Mouse (Mus musculus): ENCODE data around the gene Slc9a3. TPM values are rescaled to one million over a fixed set of nuclear protein-coding genes. Genes with fewer than 3 reads are reported as not detected.

Slc9a3 gene
- polyA plus RNA-seq (2015; fragmentation: Nextera tagmentation; extraction: Ambion mirVana) = 0.11 TPM in 1 of 2 replicates, not detected in the other

DNA sequence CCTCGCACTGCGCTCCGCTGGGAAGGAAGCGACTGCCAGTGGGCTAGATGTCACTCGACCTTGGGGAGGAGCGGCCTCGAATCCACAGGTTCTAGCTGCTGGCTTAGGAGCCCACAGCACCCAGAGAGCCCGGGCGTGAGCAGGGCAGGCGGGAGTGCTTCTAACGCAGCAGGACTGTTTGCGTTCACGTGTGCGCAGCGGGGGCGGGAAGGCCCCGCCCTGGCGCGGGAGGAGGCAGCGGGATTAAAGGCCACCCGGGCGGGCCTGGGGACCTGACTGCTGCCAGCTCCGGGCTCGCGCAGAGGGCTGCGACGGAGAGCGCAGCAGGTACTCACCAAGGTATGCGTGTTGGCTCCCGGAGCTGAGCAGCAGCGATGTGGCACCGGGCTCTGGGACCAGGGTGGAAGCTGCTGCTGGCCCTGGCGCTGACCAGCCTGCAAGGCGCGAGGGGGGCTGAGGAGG lies at the start of gene Slc9a3:
Gene Slc9a3, plus strand, starts transcription at position 317 of the 462 bp plus-strand sequence.

DNA sequence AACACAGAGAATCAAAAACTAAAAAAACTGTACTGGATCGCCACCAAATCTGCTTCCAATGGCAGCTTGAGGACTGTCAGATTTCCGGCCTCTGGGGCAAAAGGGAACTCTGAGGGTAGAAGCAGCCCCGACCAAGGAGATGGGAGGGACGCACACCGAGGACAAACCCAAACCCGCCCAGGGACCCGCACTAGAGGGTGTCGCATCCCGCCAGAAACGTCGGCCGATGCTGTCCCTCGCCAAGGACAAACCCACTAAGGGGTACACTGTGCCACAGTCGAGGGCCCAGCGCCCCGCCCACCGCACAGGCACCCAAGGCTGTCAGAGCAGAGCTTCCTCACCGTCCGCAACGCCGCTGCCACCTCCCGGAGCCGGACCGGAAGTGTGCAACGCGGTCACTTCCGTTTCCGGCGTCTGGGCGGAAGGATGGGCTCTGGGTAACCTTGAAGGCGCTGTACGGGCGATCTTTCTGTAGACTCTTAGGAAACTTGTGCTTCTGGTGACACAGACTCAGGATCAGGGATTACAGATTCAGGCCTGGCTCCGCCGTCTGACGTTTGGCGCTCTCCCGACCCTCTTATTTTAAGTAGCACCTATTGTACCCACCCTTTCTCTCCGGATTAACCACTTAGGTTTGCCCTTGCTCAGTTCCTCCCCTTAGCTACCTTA lies 87.2 kb downstream of the Slc9a3 start, which contains the start of gene Exoc3:
Gene Exoc3, minus strand, starts transcription at position 416 of the 669 bp plus-strand sequence.

Other genes starting within 250 kb of the Slc9a3 start
- 9.7 and 9.8 TPM in 2 replicates for gene Trip13, start 183.7 kb upstream of the Slc9a3 start, polyA plus RNA-seq (2015; fragmentation: Nextera tagmentation; extraction: Ambion mirVana)
- 25.9 and 35.3 TPM in 2 replicates for gene Brd9, start 183.6 kb upstream of the Slc9a3 start, polyA plus RNA-seq (2015; fragmentation: Nextera tagmentation; extraction: Ambion mirVana)
- gene Zdhhc11, start 157.6 kb upstream of the Slc9a3 start, polyA plus RNA-seq (2015; fragmentation: Nextera tagmentation; extraction: Ambion mirVana) = not detected in 2 replicates
- gene Tppp, start 112.0 kb upstream of the Slc9a3 start, polyA plus RNA-seq (2015; fragmentation: Nextera tagmentation; extraction: Ambion mirVana) = 1.4 and 2.1 TPM in 2 replicates
- 6.5 and 8.9 TPM in 2 replicates for gene Cep72, start 59.2 kb upstream of the Slc9a3 start, polyA plus RNA-seq (2015; fragmentation: Nextera tagmentation; extraction: Ambion mirVana)
- 38.8 and 53.0 TPM in 2 replicates for gene Exoc3, start 87.3 kb downstream of the Slc9a3 start, polyA plus RNA-seq (2015; fragmentation: Nextera tagmentation; extraction: Ambion mirVana)
- gene Ahrr, start 170.9 kb downstream of the Slc9a3 start, polyA plus RNA-seq (2015; fragmentation: Nextera tagmentation; extraction: Ambion mirVana) = 0.69 and 1.1 TPM in 2 replicates
- 213 and 266 TPM in 2 replicates for gene Pdcd6, start 196.1 kb downstream of the Slc9a3 start, polyA plus RNA-seq (2015; fragmentation: Nextera tagmentation; extraction: Ambion mirVana)
- 147 and 300 TPM in 2 replicates for gene Sdha, start 228.8 kb downstream of the Slc9a3 start, polyA plus RNA-seq (2015; fragmentation: Nextera tagmentation; extraction: Ambion mirVana)
- gene Ccdc127, start 228.9 kb downstream of the Slc9a3 start, polyA plus RNA-seq (2015; fragmentation: Nextera tagmentation; extraction: Ambion mirVana) = 35.2 and 45.2 TPM in 2 replicates
- not detected in 2 replicates for gene Lrrc14b, start 242.5 kb downstream of the Slc9a3 start, polyA plus RNA-seq (2015; fragmentation: Nextera tagmentation; extraction: Ambion mirVana)

All from adrenal gland, postnatal 0 days (tissue).